Mouse (Mus musculus): ENCODE results near the gene Mxra8.

Gene Mxra8

GRCm38 (mm10) chr4:155868614-155869298 is 29.3 kb downstream of the Mxra8 start:
- peak; percentile 57 for DNase-seq

- DNase-seq, result peak; percentile 98
Measured at GRCm38 (mm10) chr4:155869317-155870033, 30.0 kb downstream of the Mxra8 start, which contains the start of the genes Cptp and Ints11. TSS of gene Cptp (minus strand) at chr4:155869440. TSS of gene Ints11 (plus strand) at chr4:155869546.

GRCm38 (mm10) chr4:155871404-155871803 is 31.9 kb downstream of the Mxra8 start:
- no peak for DNase-seq

- no peak for DNase-seq
Measured at GRCm38 (mm10) chr4:155883587-155883986, 44.1 kb downstream of the Mxra8 start.

GRCm38 (mm10) chr4:155886330-155886729 is 46.9 kb downstream of the Mxra8 start:
- no peak for DNase-seq

GRCm38 (mm10) chr4:155887674-155888073 is 48.2 kb downstream of the Mxra8 start:
- DNase-seq, result no peak

- no peak for DNase-seq
Measured at GRCm38 (mm10) chr4:155888181-155888580, 48.7 kb downstream of the Mxra8 start.

GRCm38 (mm10) chr4:155889316-155889715 is 49.8 kb downstream of the Mxra8 start:
- DNase-seq, result no peak

GRCm38 (mm10) chr4:155891011-155891471 is 51.6 kb downstream of the Mxra8 start:
- peak; percentile 29 for DNase-seq

- peak; percentile 98 for DNase-seq
Measured at GRCm38 (mm10) chr4:155891551-155892001, 52.1 kb downstream of the Mxra8 start, which contains the start of the genes Pusl1 and Acap3. TSS of gene Pusl1 (minus strand) at chr4:155891781. TSS of gene Acap3 (plus strand) at chr4:155891822.

GRCm38 (mm10) chr4:155892017-155892416 is 52.5 kb downstream of the Mxra8 start:
- peak; percentile 91 for DNase-seq

GRCm38 (mm10) chr4:155892438-155893211 is 53.1 kb downstream of the Mxra8 start:
- DNase-seq, result no peak

GRCm38 (mm10) chr4:155893212-155893690 is 53.8 kb downstream of the Mxra8 start:
- DNase-seq, result no peak

Measured in kidney, postnatal 14 days (tissue).